In genomic region chr1:151345863-151346195, GRCm38 (mm10) we compare ENCODE assay signal across 8 mouse cellular contexts. TPM values are rescaled to one million over a fixed set of nuclear protein-coding genes. Genes with fewer than 3 reads are reported as not detected.
A peak's percentile ranks its signal among the peaks of the same experiment; 100 is the strongest.
DNase-seq lines count a peak whose midpoint lies in the region; ATAC-seq and TF ChIP-seq lines count a peak whose summit lies in the region.

No protein-coding gene starts in this region.

- H3K4me3 ChIP-seq in kidney, embryonic 15.5 days (replicated peaks): peak overlapping the region; percentile 92
- H3K4me3 ChIP-seq in bone marrow, adult 2 months (replicated peaks; ENCODE audit: control insufficient read depth, low read depth, low read length): peak overlapping the region; percentile 92
- H3K4me3 ChIP-seq in hindbrain, embryonic 10.5 days: peak overlapping the region; percentile 93
- peak overlapping the region; percentile 86 for H3K4me3 ChIP-seq in midbrain, embryonic 12.5 days

- H3K9ac ChIP-seq in kidney, embryonic 15.5 days: peak overlapping the region; percentile 88
- peak overlapping the region; percentile 96 for H3K9ac ChIP-seq in midbrain, embryonic 12.5 days (replicated peaks)

- H3K4me1 ChIP-seq in kidney, embryonic 15.5 days: peaks cover 35% of the 10 kb centered on the region
- H3K4me1 ChIP-seq in bone marrow, adult 2 months (ENCODE audit: control insufficient read depth, insufficient read depth, low read length): peaks cover 1% of the 10 kb centered on the region; the same call in 1 of the 2 replicates
- peaks cover 39% of the 10 kb centered on the region for H3K4me1 ChIP-seq in hindbrain, embryonic 10.5 days (replicated peaks)
- H3K4me1 ChIP-seq in midbrain, embryonic 12.5 days: peaks cover 33% of the 10 kb centered on the region

- H3K27me3 ChIP-seq in kidney, embryonic 15.5 days: no peaks in the 10 kb centered on the region
- no peaks in the 10 kb centered on the region for H3K27me3 ChIP-seq in hindbrain, embryonic 10.5 days (ENCODE audit: insufficient read depth, poor library complexity, severe bottlenecking)
- no peaks in the 10 kb centered on the region for H3K27me3 ChIP-seq in midbrain, embryonic 12.5 days

- peaks cover 14% of the 10 kb centered on the region for H3K36me3 ChIP-seq in kidney, embryonic 15.5 days
- peaks cover 20% of the 10 kb centered on the region for H3K36me3 ChIP-seq in hindbrain, embryonic 10.5 days
- peaks cover 13% of the 10 kb centered on the region for H3K36me3 ChIP-seq in midbrain, embryonic 12.5 days

- no peak for DNase-seq in kidney, adult 8-10 months
- DNase-seq in hindbrain, embryonic 10.5 days (ENCODE audit: low spot score): no peak
- no peak for DNase-seq in embryo, embryonic 11 days
- DNase-seq in urinary bladder, postnatal 10 days (ENCODE audit: low spot score): no peak

- TF ChIP-seq POLR2A in bone marrow, adult 2 months (IDR thresholded peaks at IDR 0.05; ENCODE audit: borderline replicate concordance, control insufficient read depth, low read depth, low read length): no peak

- peak overlapping the region; percentile 75 for H3K4me2 ChIP-seq in kidney, embryonic 15.5 days
- peak overlapping the region; percentile 73 for H3K4me2 ChIP-seq in midbrain, embryonic 12.5 days (replicated peaks)

- peak overlapping the region; percentile 95 for H3K27ac ChIP-seq in kidney, embryonic 15.5 days
- no peak overlapping the region for H3K27ac ChIP-seq in bone marrow, adult 2 months (ENCODE audit: control insufficient read depth, insufficient read depth, low read depth, low read length, poor library complexity)
- H3K27ac ChIP-seq in hindbrain, embryonic 10.5 days: peak overlapping the region; percentile 99
- H3K27ac ChIP-seq in midbrain, embryonic 12.5 days (replicated peaks): no peak overlapping the region

- no peak for TF ChIP-seq CTCF in bone marrow, adult 2 months (IDR thresholded peaks at IDR 0.05; ENCODE audit: control insufficient read depth, insufficient read depth, low read length)

- ATAC-seq in kidney, embryonic 15.5 days (replicated peaks; ENCODE audit: low FRiP score): no peak
- ATAC-seq in midbrain, embryonic 12.5 days (ENCODE audit: low FRiP score, low read depth): no peak
- no peak for ATAC-seq in frontal cortex, adult (ENCODE audit: low TSS enrichment)

- no peaks in the 10 kb centered on the region for H3K9me3 ChIP-seq in kidney, embryonic 15.5 days (replicated peaks)
- no peaks in the 10 kb centered on the region for H3K9me3 ChIP-seq in hindbrain, embryonic 10.5 days
- no peaks in the 10 kb centered on the region for H3K9me3 ChIP-seq in midbrain, embryonic 12.5 days

RNA-seq across cellular contexts. Expression of gene Ivns1abp, which starts 1.6 kb away (rescaled TPM):
- polyA plus RNA-seq in kidney, embryonic 15.5 days (2015; fragmentation: Nextera tagmentation; extraction: Ambion mirVana): 421 and 464 TPM in 2 replicates
- 45.0 and 69.0 TPM in 2 replicates for polyA plus RNA-seq in bone marrow, adult 2 months (2011; ENCODE audit: insufficient read depth, insufficient read length, low replicate concordance, missing spikeins)
- polyA plus RNA-seq in hindbrain, embryonic 10.5 days (2016; fragmentation: Nextera tagmentation; extraction: Ambion mirVana): 299 and 375 TPM in 2 replicates
- 367 and 379 TPM in 2 replicates for polyA plus RNA-seq in midbrain, embryonic 12.5 days (2016; fragmentation: Nextera tagmentation; extraction: Ambion mirVana)

Comparison
In these comparisons a context has a peak if more than half of its experiments do, and no peak if none do; other contexts are left out.
1. H3K27ac ChIP-seq: peak in kidney, embryonic 15.5 days (single experiment) and hindbrain, embryonic 10.5 days (single experiment); none in bone marrow, adult 2 months (single experiment) and midbrain, embryonic 12.5 days (single experiment).
2. Peak in every context shown above with its lines, with median percentiles within 50 percentile points of each other: H3K4me3 ChIP-seq.